Mouse (Mus musculus): ENCODE results near the gene Tmod1.

DNA sequence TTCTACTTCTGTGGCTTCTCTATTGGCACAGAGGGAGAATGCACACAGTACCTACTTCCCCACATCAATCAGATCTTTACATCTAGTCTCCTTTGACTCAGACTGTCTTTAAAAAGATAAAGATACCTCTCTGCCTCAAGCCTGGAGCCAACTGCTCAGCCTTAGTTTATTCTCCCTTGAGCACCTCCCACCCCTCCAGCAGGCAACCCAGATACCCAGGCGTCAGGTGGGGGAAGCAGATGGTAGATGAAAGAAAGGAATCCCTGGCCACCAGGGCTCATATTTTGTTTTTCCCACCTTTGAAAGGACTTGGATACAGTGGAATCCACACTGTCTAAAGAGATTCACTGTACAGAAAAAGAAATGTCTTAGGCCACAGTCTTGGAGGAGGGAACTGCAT is 29.8 kb downstream of the Tmod1 start:
- TF ChIP-seq CTCF (IDR thresholded peaks at IDR 0.05; ENCODE audit: insufficient read depth, low read length) (no peak), POLR2A (IDR thresholded peaks at IDR 0.05; ENCODE audit: borderline replicate concordance, extremely low read depth, low read depth, low read length) (no peak)

Data from lung, adult 2 months (tissue).